Mouse (Mus musculus): ENCODE data around the gene Foxk1. TPM values are rescaled to one million over a fixed set of nuclear protein-coding genes. Genes with fewer than 3 reads are reported as not detected.

Foxk1 gene
- polyA plus RNA-seq, 1 experiment from 2014 or later: 8.6 TPM

- WGBS (ENCODE audit: missing documents): 55% methylated on average over 15 of the region's 15 CpGs
- Histone ChIP-seq H3K27ac (no peak overlapping the region), H3K4me3 (ENCODE audit: inconsistent target) (no peak overlapping the region), H3K36me3 (ENCODE audit: inconsistent target) (no peaks in the 10 kb centered on the region), H3K79me2 (ENCODE audit: inconsistent target) (no peaks in the 10 kb centered on the region)
These were observed 108.1 kb downstream of the Foxk1 start for GRCm38 (mm10) chr5:142509141-142510060.

DNA sequence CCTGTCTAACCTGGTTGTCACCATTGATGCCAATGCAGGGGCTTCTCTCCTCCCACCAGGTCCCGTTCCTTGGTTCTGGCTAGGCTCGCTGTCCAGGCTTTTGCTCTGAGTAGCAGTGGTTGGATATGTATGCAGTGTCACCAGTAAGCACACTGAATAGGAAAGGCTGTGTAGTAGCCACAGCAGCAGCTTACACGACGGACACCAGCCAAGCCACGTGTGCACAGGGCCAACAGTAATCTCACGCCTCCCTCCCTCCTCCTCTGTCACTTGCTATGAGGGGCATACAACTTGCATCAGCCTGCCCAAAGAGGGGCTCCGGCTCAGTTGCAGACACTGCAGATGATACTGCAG is 108.7 kb downstream of the Foxk1 start:
- H3K36me3 ChIP-seq (ENCODE audit: inconsistent target): no peaks in the 10 kb centered on the region
- WGBS (ENCODE audit: missing documents): 83% methylated on average over 7 of the region's 7 CpGs
- no peak overlapping the region for H3K27ac ChIP-seq
- no peak overlapping the region for H3K4me3 ChIP-seq (ENCODE audit: inconsistent target)
- H3K79me2 ChIP-seq (ENCODE audit: inconsistent target): no peaks in the 10 kb centered on the region

Other genes starting within 250 kb of the Foxk1 start
- gene Ap5z1, start 62.4 kb downstream of the Foxk1 start, polyA plus RNA-seq (2018): 20.0 to 30.2 TPM (median 20.7 TPM) in 3 replicates
- not detected in 3 replicates for gene Papolb, start 128.6 kb downstream of the Foxk1 start, polyA plus RNA-seq (2018)
- not detected in 3 replicates for gene Radil, start 149.6 kb downstream of the Foxk1 start, polyA plus RNA-seq (2018)
- gene Mmd2, start 207.3 kb downstream of the Foxk1 start, polyA plus RNA-seq (2018): not detected in 3 replicates
- gene Wipi2, start 226.2 kb downstream of the Foxk1 start, polyA plus RNA-seq (2018): 16.2 to 18.9 TPM (median 17.6 TPM) in 3 replicates